Mouse (Mus musculus) heart, adult 2 months (tissue): ENCODE measurements around the gene Rnf7.

Source experiments
- CTCF ChIP-seq: fragments of 200-600 bp; IDR thresholded peaks from 2 replicates; pipeline ENCODE4 v1.8.1; 2022; ENCODE audit warnings: antibody characterized with exemption, mild to moderate bottlenecking, moderate library complexity
- EP300 ChIP-seq: fragments of 200-500 bp; IDR thresholded peaks from 2 replicates; pipeline ENCODE4 v1.6.1; 2011; ENCODE audit warnings: low read depth, low read length, control low read depth; ENCODE audit not compliant: insufficient read depth
- POLR2A ChIP-seq: fragments of 200-500 bp; IDR thresholded peaks from 2 replicates; pipeline ENCODE4 v1.6.1; 2011; ENCODE audit warnings: mild to moderate bottlenecking, low read depth, low read length, control low read depth; ENCODE audit not compliant: insufficient read depth

GRCm38 (mm10) chr9:96460117-96460865 lies 18.2 kb downstream of the Rnf7 start:
- TF ChIP-seq CTCF = no peak
- no peak for TF ChIP-seq POLR2A
- no peak for TF ChIP-seq EP300
